16 mouse cellular contexts compared by ENCODE assay signal in genomic region chr13:41584358-41584680, GRCm38 (mm10).
"Had no signal": no experiment of that assay in that cellular context is flagged by ENCODE, and none has a peak within 500 bp of the region (broad histone marks: within the 10 kb centered on the region; RNA-seq: fewer than 3 reads in every experiment).

No protein-coding gene starts in this region.

- H3K4me3 ChIP-seq: left cerebral cortex, adult 2 months; liver, embryonic 13.5 days; midbrain, embryonic 10.5 days; midbrain, embryonic 13.5 days; myocyte had no signal

- DNase-seq: kidney, adult 9 months; kidney, postnatal 14 days; kidney, postnatal 4 days; layer of hippocampus, adult 9-11 months; layer of hippocampus, postnatal 36 days; liver, embryonic 13.5 days; lung, adult 2 months; lung, postnatal 14 days; thymus, adult 2 months; thymus, postnatal 14 days; thymus, postnatal 4 days had no signal

- ATAC-seq: midbrain, embryonic 13.5 days; midbrain, embryonic 16.5 days had no signal

- H3K27ac ChIP-seq: liver, embryonic 13.5 days; midbrain, embryonic 10.5 days; midbrain, embryonic 13.5 days had no signal
